12 mouse cellular contexts compared by ENCODE assay signal in the genomic region with DNA sequence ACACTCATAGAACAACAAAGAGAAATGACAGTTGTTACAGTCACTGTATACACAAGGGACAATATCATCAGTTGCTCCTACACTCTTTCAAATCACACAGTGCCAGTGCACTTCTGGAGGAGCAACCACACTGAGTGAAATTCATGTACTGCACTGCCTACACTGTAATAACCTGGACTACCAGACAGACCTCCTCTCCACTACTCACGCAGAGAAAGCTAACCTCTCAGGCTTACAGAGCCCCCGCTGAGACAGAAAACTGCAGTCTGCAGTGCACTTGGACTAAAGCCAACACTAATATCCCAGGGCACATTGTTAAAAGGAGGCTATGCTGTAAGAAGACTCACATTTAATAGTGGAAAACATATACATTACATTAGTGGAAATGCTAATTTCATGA.
DNase-seq lines count a peak whose midpoint lies in the region; ATAC-seq and TF ChIP-seq lines count a peak whose summit lies in the region.
"Had no signal": no experiment of that assay in that cellular context is flagged by ENCODE, and none has a peak within 500 bp of the region (broad histone marks: within the 10 kb centered on the region; RNA-seq: fewer than 3 reads in every experiment).

No protein-coding gene starts in this region.

- H3K4me1 ChIP-seq in kidney, embryonic 14.5 days (ENCODE audit: control insufficient read depth, insufficient read depth, low read length): no peaks in the 10 kb centered on the region
- peaks cover 11% of the 10 kb centered on the region for H3K4me1 ChIP-seq in embryonic facial prominence, embryonic 13.5 days
- no peaks in the 10 kb centered on the region for H3K4me1 ChIP-seq in intestine, postnatal 0 days (replicated peaks; ENCODE audit: control insufficient read depth, insufficient read depth, low read length)
- H3K4me1 ChIP-seq: liver, embryonic 13.5 days had no signal

- no peak overlapping the region for H3K27ac ChIP-seq in kidney, embryonic 14.5 days (ENCODE audit: low read depth, low read length)
- 0 out of 2 replicates have a peak overlapping the region, but pooled peaks have one; percentile 29 for H3K27ac ChIP-seq in embryonic facial prominence, embryonic 13.5 days
- H3K27ac ChIP-seq in intestine, postnatal 0 days (ENCODE audit: low read depth, low read length): no peak overlapping the region
- H3K27ac ChIP-seq: liver, embryonic 13.5 days; macrophage; stomach, postnatal 0 days had no signal

- H3K27me3 ChIP-seq in kidney, embryonic 14.5 days (ENCODE audit: control insufficient read depth, insufficient read depth, low read length): no peaks in the 10 kb centered on the region
- no peaks in the 10 kb centered on the region for H3K27me3 ChIP-seq in embryonic facial prominence, embryonic 13.5 days
- no peaks in the 10 kb centered on the region for H3K27me3 ChIP-seq in intestine, postnatal 0 days (replicated peaks; ENCODE audit: control insufficient read depth, insufficient read depth, low read length)
- H3K27me3 ChIP-seq: liver, embryonic 13.5 days had no signal

- DNase-seq in cerebellum, postnatal 36 days: no peak
- no peak for DNase-seq in kidney, postnatal 10 days
- DNase-seq in mesoderm, embryonic 11.5 days (ENCODE audit: low read depth, low spot score): peak; percentile 48
- no peak for DNase-seq in ovary, postnatal 36 days (ENCODE audit: low spot score)
- DNase-seq: kidney, adult 18-20 months; liver, embryonic 13.5 days had no signal

- 27% methylated on average over 2 of the region's 2 CpGs for WGBS in kidney, embryonic 14.5 days
- 12% methylated on average over 2 of the region's 2 CpGs for WGBS in embryonic facial prominence, embryonic 13.5 days
- WGBS in intestine, postnatal 0 days: 41% methylated on average over 2 of the region's 2 CpGs

- H3K36me3 ChIP-seq in kidney, embryonic 14.5 days (ENCODE audit: control insufficient read depth, insufficient read depth, low read length): no peaks in the 10 kb centered on the region
- H3K36me3 ChIP-seq in embryonic facial prominence, embryonic 13.5 days: no peaks in the 10 kb centered on the region
- H3K36me3 ChIP-seq in intestine, postnatal 0 days (ENCODE audit: control insufficient read depth, insufficient read depth): no peaks in the 10 kb centered on the region
- H3K36me3 ChIP-seq: liver, embryonic 13.5 days had no signal

- H3K4me3 ChIP-seq in kidney, embryonic 14.5 days (ENCODE audit: low read length): no peak overlapping the region
- H3K4me3 ChIP-seq in embryonic facial prominence, embryonic 13.5 days: no peak overlapping the region
- no peak overlapping the region for H3K4me3 ChIP-seq in intestine, postnatal 0 days (ENCODE audit: low read depth, low read length)
- H3K4me3 ChIP-seq: liver, embryonic 13.5 days had no signal

- no peak overlapping the region for H3K4me2 ChIP-seq in kidney, embryonic 14.5 days (replicated peaks; ENCODE audit: low read depth, low read length)
- H3K4me2 ChIP-seq in embryonic facial prominence, embryonic 13.5 days: no peak overlapping the region
- no peak overlapping the region for H3K4me2 ChIP-seq in intestine, postnatal 0 days (replicated peaks; ENCODE audit: low read depth)
- H3K4me2 ChIP-seq: liver, embryonic 13.5 days had no signal

- ATAC-seq in cerebellum, adult (ENCODE audit: insufficient number of reproducible peaks, low FRiP score, low TSS enrichment): 0 out of 2 replicates have a peak, but pooled peaks have one; percentile 40
- ATAC-seq in kidney, embryonic 14.5 days (ENCODE audit: low FRiP score, low TSS enrichment): peak; percentile 52; the same call in 1 of the 2 replicates
- ATAC-seq in embryonic facial prominence, embryonic 13.5 days (ENCODE audit: insufficient number of reproducible peaks, insufficient read depth, low FRiP score, low TSS enrichment, low read depth): peak; percentile 75; the same call in 1 of the 2 replicates
- ATAC-seq in intestine, postnatal 0 days: no peak

- H3K9me3 ChIP-seq in kidney, embryonic 14.5 days (ENCODE audit: control insufficient read depth, low read length): no peaks in the 10 kb centered on the region
- no peaks in the 10 kb centered on the region for H3K9me3 ChIP-seq in embryonic facial prominence, embryonic 13.5 days
- no peaks in the 10 kb centered on the region for H3K9me3 ChIP-seq in intestine, postnatal 0 days (ENCODE audit: control insufficient read depth)
- H3K9me3 ChIP-seq: liver, embryonic 13.5 days had no signal

- H3K9ac ChIP-seq in kidney, embryonic 14.5 days (ENCODE audit: low read depth, low read length): no peak overlapping the region
- H3K9ac ChIP-seq in embryonic facial prominence, embryonic 13.5 days: no peak overlapping the region
- no peak overlapping the region for H3K9ac ChIP-seq in intestine, postnatal 0 days (ENCODE audit: low read depth, low read length)
- H3K9ac ChIP-seq: liver, embryonic 13.5 days had no signal

- no peak for TF ChIP-seq CTCF in intestine, postnatal 0 days (IDR thresholded peaks at IDR 0.05; ENCODE audit: low read depth)
